Mouse (Mus musculus) midbrain, postnatal 0 days (tissue): ENCODE results near the gene Hnrnpab. TPM values are rescaled to one million over a fixed set of nuclear protein-coding genes. Genes with fewer than 3 reads are reported as not detected.
A peak's percentile ranks its signal among the peaks of the same experiment; 100 is the strongest.
"Not testable (repeated sequence)": the region's sequence is repeated elsewhere in the genome, so short reads cannot be mapped to it uniquely, and the experiment has no call there.

ENCODE experiments used
- ATAC-seq: fragments of 200-750 bp; cut with Nextera tagmentation; 2 replicates; pipeline ENCODE4 v1.8.0; 2017; ENCODE audit warnings: moderate number of reproducible peaks, mild to moderate bottlenecking, moderate TSS enrichment, moderate library complexity; ENCODE audit not compliant: low FRiP score
- DNase-seq: peaks from one replicate; pipeline ENCODE4 v3.0.0-alpha.2; 2015; ENCODE audit warnings: low spot score
- H3K27ac ChIP-seq: fragments of 300-500 bp; sonication (generic); 2 replicates; pipeline ENCODE4 v1.5.1; 2014; ENCODE audit warnings: low read depth, mild to moderate bottlenecking, low read length, mixed read lengths
- H3K27me3 ChIP-seq: fragments of 300-500 bp; sonication (generic); 2 replicates; pipeline ENCODE4 v1.6.1; 2014; ENCODE audit warnings: low read length, control low read depth, mixed read lengths; ENCODE audit not compliant: insufficient read depth
- H3K36me3 ChIP-seq: fragments of 300-500 bp; sonication (generic); 2 replicates; pipeline ENCODE4 v1.6.1; 2014; ENCODE audit warnings: low read length, control low read depth, mixed read lengths; ENCODE audit not compliant: insufficient read depth
- H3K4me1 ChIP-seq: fragments of 300-500 bp; sonication (generic); 2 replicates; pipeline ENCODE4 v1.6.1; 2014; ENCODE audit warnings: mild to moderate bottlenecking, control low read depth, antibody characterized with exemption, low read length, mixed read lengths; ENCODE audit not compliant: insufficient read depth
- H3K4me2 ChIP-seq: fragments of 300-500 bp; sonication (generic); 2 replicates; pipeline ENCODE4 v1.6.1; 2014; ENCODE audit warnings: low read depth, mild to moderate bottlenecking, low read length, mixed read lengths; ENCODE audit not compliant: poor library complexity, severe bottlenecking
- H3K4me3 ChIP-seq: fragments of 300-500 bp; sonication (generic); 2 replicates; pipeline ENCODE4 v1.5.1; 2014; ENCODE audit warnings: low read depth, mild to moderate bottlenecking, low read length, moderate library complexity
- H3K9ac ChIP-seq: fragments of 300-500 bp; sonication (generic); replicated peaks from 2 replicates; pipeline ENCODE4 v1.6.1; 2014; ENCODE audit warnings: mild to moderate bottlenecking, low read length, moderate library complexity, mixed read lengths; ENCODE audit not compliant: poor library complexity, severe bottlenecking
- H3K9me3 ChIP-seq: fragments of 300-500 bp; sonication (generic); 2 replicates; pipeline ENCODE4 v1.6.1; 2016; ENCODE audit warnings: low read length, control low read depth
- CTCF ChIP-seq: IDR thresholded peaks from 2 replicates; pipeline ENCODE4 v1.5.1; 2016; ENCODE audit warnings: antibody characterized with exemption, mild to moderate bottlenecking
- WGBS: fragments of 180-500 bp; shearing (Covaris S2); extraction: QIAGEN DNeasy Blood & Tissue Kit; methylation state at CpG from one replicate; pipeline ENCODE4 v1.1.7; 2014; 5-methylcytosine and 5-hydroxymethylcytosine counted together
- polyA plus RNA-seq: library from polyadenylated mRNA; unstranded; fragments of >200 nt; fragmentation: Nextera tagmentation; extraction: Ambion mirVana; gene quantifications from 2 replicates; pipeline ENCODE4 v1.2.1, GENCODE M21; 2015
- total RNA-seq: library from RNA; depleted of rRNA; stranded (reverse); fragments of >200 nt; gene quantifications from 2 replicates; pipeline ENCODE4 v1.2.3, GENCODE M21; 2014

The Hnrnpab gene
- total and polyA plus RNA-seq, 2 experiments from 2014 or later = 220 to 239 TPM

GRCm38 (mm10) chr11:51621776-51622175, 15.1 kb upstream of the Hnrnpab start:
- no peak for DNase-seq
- H3K27ac ChIP-seq = no peak overlapping the region
- H3K4me3 ChIP-seq = no peak overlapping the region
- no peaks in the 10 kb centered on the region for H3K4me1 ChIP-seq
- no peaks in the 10 kb centered on the region for H3K27me3 ChIP-seq
- 100% methylated on average over 2 of the region's 2 CpGs for WGBS
- TF ChIP-seq CTCF = no peak
- ATAC-seq = no peak
- H3K4me2 ChIP-seq = no peak overlapping the region
- H3K9ac ChIP-seq = no peak overlapping the region
- H3K36me3 ChIP-seq = peaks cover 39% of the 10 kb centered on the region
- H3K9me3 ChIP-seq = no peaks in the 10 kb centered on the region

- no peak overlapping the region for H3K27ac ChIP-seq
- WGBS = 2% methylated on average over 11 of the region's 11 CpGs
- peak overlapping the region; percentile 89 for H3K4me3 ChIP-seq
- ATAC-seq (no peak), DNase-seq (no peak)
- H3K4me1 ChIP-seq = 0 out of 2 replicates have a peak, but pooled peaks cover 1% of the 10 kb centered on the region
- TF ChIP-seq CTCF = no peak
- no peaks in the 10 kb centered on the region for H3K27me3 ChIP-seq
- H3K4me2 ChIP-seq = peak overlapping the region; percentile 65
- no peaks in the 10 kb centered on the region for H3K9me3 ChIP-seq
- H3K36me3 ChIP-seq = peaks cover 26% of the 10 kb centered on the region
- peak overlapping the region; percentile 59 for H3K9ac ChIP-seq
Observed at GRCm38 (mm10) chr11:51620084-51620483, 13.4 kb upstream of the Hnrnpab start.

- no peak within 1 kb of the TSS for H3K27ac ChIP-seq
- H3K4me3 ChIP-seq = peak within 1 kb of the TSS; percentile 89
- 0 out of 2 replicates have a peak, but pooled peaks cover 3% of the 10 kb centered on the region for H3K4me1 ChIP-seq
- peaks cover 21% of the 10 kb centered on the region for H3K36me3 ChIP-seq
- peak within 1 kb of the TSS; percentile 65 for H3K4me2 ChIP-seq
- H3K9me3 ChIP-seq = no peaks in the 10 kb centered on the region
- WGBS = under 1% methylated on average over 51 of the region's 51 CpGs
- peak; percentile 96 for ATAC-seq
- DNase-seq = peak; percentile 99
- no peaks in the 10 kb centered on the region for H3K27me3 ChIP-seq
- no peak; the same call in 1 of the 2 replicates for TF ChIP-seq CTCF
- peak within 1 kb of the TSS; percentile 59 for H3K9ac ChIP-seq
Observed at GRCm38 (mm10) chr11:51619409-51620060, 12.9 kb upstream of the Hnrnpab start, which contains the start of gene Nhp2. Gene Nhp2, plus strand, starts transcription at chr11:51619735.

- no peak; the same call in 1 of the 2 replicates for TF ChIP-seq CTCF
- Histone ChIP-seq H3K9ac (0 out of 2 replicates have a peak overlapping the region, but pooled peaks have one; percentile 3), H3K27ac (no peak overlapping the region), H3K4me2 (peak overlapping the region; percentile 65), H3K27me3 (no peaks in the 10 kb centered on the region), H3K4me1 (0 out of 2 replicates have a peak, but pooled peaks cover 3% of the 10 kb centered on the region), H3K36me3 (peaks cover 15% of the 10 kb centered on the region), H3K9me3 (no peaks in the 10 kb centered on the region), H3K4me3 (peak overlapping the region; percentile 89)
- no peak for DNase-seq
- 47% methylated on average over 8 of the region's 8 CpGs for WGBS
- peak; percentile 17; the same call in 1 of the 2 replicates for ATAC-seq
Observed at GRCm38 (mm10) chr11:51618894-51619408, 12.3 kb upstream of the Hnrnpab start.

GRCm38 (mm10) chr11:51617693-51618092, 11.0 kb upstream of the Hnrnpab start:
- WGBS = 4% methylated on average over 4 of the region's 4 CpGs

GRCm38 (mm10) chr11:51616113-51616512, 9.5 kb upstream of the Hnrnpab start:
- not testable (repeated sequence) for H3K9ac ChIP-seq, H3K27me3 ChIP-seq, ATAC-seq, DNase-seq, H3K36me3 ChIP-seq, H3K9me3 ChIP-seq, H3K4me1 ChIP-seq, H3K27ac ChIP-seq
- 92% methylated on average over 7 of the region's 7 CpGs for WGBS
- H3K4me3 ChIP-seq = peak overlapping the region; percentile 32; the same call in 1 of the 2 replicates
- H3K4me2 ChIP-seq = peak overlapping the region; percentile 61

More at GRCm38 (mm10) chr11:51617693-51618092, 11.0 kb upstream of the Hnrnpab start:
- H3K9ac ChIP-seq = no peak overlapping the region
- peak; percentile 74 for DNase-seq
- no peak overlapping the region for H3K27ac ChIP-seq
- H3K9me3 ChIP-seq = no peaks in the 10 kb centered on the region
- H3K4me1 ChIP-seq = 0 out of 2 replicates have a peak, but pooled peaks cover 3% of the 10 kb centered on the region
- H3K36me3 ChIP-seq = peaks cover 4% of the 10 kb centered on the region
- no peak for ATAC-seq
- no peaks in the 10 kb centered on the region for H3K27me3 ChIP-seq
- no peak overlapping the region for H3K4me2 ChIP-seq
- H3K4me3 ChIP-seq = no peak overlapping the region
- TF ChIP-seq CTCF = peak; percentile 77
